Mouse (Mus musculus) layer of hippocampus, adult 2 months (tissue): ENCODE measurements around the gene Zfp689. TPM values are rescaled to one million over a fixed set of nuclear protein-coding genes. Genes with fewer than 3 reads are reported as not detected.
"Not testable (repeated sequence)": the region's sequence is repeated elsewhere in the genome, so short reads cannot be mapped to it uniquely, and the experiment has no call there.

Source experiments
- DNase-seq, 2 experiments: peaks; one replicate each; pipeline ENCODE4 v3.0.0; 2022; ENCODE audit warnings: low spot score in 2 of 2
- H3K27ac ChIP-seq: fragments of 200-600 bp; 2 replicates; pipeline ENCODE4 v1.8.1; 2022
- H3K4me3 ChIP-seq: fragments of 200-600 bp; 2 replicates; pipeline ENCODE4 v1.8.1; 2022; ENCODE audit warnings: mild to moderate bottlenecking
- CTCF ChIP-seq: fragments of 200-600 bp; conservative IDR thresholded peaks from 2 replicates; pipeline ENCODE4 v1.8.1; 2022; ENCODE audit warnings: antibody characterized with exemption, mild to moderate bottlenecking, moderate library complexity
- total RNA-seq, 2 experiments: library from RNA; stranded (reverse); gene quantifications; 2 replicates each; pipeline ENCODE4 v1.2.3; 2021

The Zfp689 gene
- total RNA-seq, 2 experiments from 2014 or later: 5.0 to 7.6 TPM

DNA sequence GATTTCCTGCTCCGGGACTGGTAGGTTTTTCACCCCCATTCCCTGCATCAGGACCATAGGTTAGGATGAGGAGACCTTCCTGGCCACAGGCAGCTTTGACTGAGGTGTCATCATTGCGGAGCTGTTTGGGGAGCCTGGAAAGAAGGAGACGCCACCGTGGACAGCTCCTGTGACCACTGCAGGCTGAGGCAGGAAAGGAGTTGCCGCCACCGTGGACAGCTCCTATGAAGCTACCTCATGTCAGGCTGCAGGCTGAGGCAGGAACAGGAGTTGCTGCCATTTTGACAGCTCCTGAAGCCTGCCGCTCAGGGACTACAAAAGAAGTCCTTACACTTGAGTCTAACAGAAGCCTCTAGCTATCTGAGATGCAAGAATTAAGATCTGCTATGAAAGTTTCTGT, 5.9 kb upstream of the Zfp689 start:
- no peak for DNase-seq
- TF ChIP-seq CTCF: no peak
- Histone ChIP-seq H3K4me3 (no peak overlapping the region), H3K27ac (no peak overlapping the region)

GRCm38 (mm10) chr7:127453056-127453455, 4.1 kb upstream of the Zfp689 start:
- DNase-seq: no peak
- no peak for TF ChIP-seq CTCF
- H3K27ac ChIP-seq: no peak overlapping the region
- H3K4me3 ChIP-seq: no peak overlapping the region

DNA sequence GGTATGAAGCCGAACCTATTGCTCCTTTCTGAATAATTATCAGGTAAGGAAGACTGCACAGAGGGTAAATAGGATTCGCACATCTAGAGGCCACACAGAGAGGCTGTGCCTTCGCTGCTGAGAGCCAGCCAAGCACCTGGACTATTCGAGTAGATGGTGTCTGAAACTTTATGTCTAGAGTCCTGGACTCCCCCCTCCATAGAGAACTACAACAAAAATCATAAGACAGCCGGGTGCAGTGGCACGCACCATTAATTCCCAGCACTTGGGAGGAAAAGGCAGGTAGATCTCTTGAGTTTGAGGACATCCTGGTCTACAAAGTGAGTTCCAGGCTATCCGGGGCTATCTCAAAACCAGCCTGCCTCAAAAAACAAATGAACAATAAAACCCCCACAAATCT, 1.0 kb upstream of the Zfp689 start:
- TF ChIP-seq CTCF: no peak
- DNase-seq: no peak
- H3K27ac ChIP-seq: no peak overlapping the region
- H3K4me3 ChIP-seq: peak overlapping the region; percentile 98

DNA sequence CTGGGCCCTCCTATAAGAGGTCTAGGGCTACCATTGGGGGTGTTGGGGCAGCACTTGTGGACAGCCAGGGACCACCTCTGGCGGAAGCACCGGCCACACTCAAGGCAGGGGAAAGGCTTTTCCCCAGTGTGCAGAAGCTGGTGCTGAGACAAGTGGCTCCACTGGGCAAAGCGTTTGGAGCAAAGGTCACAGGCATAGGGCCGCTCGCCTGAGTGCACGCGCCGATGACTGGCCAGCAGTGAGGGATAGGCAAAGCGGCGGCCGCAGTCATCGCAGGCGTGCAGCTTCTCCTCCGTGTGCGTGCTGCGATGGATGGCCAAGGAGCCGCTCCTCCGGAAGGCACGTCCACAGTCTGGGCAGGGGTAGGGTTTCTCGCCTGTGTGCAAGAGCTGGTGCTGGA, 5.0 kb downstream of the Zfp689 start:
- H3K4me3 ChIP-seq: no peak overlapping the region
- TF ChIP-seq CTCF: no peak
- no peak overlapping the region for H3K27ac ChIP-seq
- no peak for DNase-seq

DNA sequence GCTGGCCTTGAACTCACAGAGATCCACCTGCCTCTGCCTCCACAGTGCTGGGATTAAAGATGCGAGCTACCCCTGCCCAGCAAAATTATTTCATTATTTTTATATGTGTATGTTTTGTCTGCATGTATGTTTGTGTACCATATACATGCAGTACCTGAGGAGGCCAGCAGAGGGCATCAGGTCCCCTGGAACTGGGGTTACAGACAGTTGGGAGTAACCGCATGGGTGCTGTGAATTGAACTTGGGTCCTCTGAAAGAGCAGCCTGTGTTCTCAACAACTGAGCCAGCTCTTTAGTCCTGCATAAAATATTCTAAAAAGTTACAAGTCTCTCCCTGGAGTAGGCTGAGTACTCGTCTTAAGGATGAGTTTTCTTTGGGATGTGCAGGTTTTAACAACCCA, 11.2 kb downstream of the Zfp689 start:
- no peak for DNase-seq
- Histone ChIP-seq H3K4me3 (no peak overlapping the region), H3K27ac (no peak overlapping the region)
- TF ChIP-seq CTCF: peak; percentile 67

DNA sequence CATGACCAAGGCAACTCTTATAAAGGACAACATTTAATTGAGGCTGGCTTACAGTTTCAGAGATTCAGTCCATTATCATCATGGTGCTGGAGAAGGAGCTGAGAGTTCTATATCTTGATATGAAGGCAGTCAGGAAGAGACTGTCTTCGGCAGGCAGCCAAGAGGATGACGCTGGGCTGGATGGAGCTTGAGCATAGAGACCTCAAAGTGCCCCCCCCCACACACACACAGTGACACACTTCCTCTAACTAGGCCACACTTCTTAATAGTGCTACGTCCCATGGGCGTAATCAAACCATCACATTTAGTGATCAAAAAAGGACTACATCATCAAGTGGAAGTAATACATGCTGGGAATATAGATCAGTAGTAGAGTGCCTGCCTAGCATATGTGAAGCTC, 13.8 kb downstream of the Zfp689 start:
- Histone ChIP-seq H3K27ac (no peak overlapping the region), H3K4me3 (no peak overlapping the region)
- no peak for DNase-seq
- TF ChIP-seq CTCF: no peak

GRCm38 (mm10) chr7:127426354-127426753, 22.6 kb downstream of the Zfp689 start:
- Histone ChIP-seq H3K4me3 (no peak overlapping the region), H3K27ac (no peak overlapping the region)
- no peak for TF ChIP-seq CTCF
- DNase-seq: no peak

- Histone ChIP-seq H3K4me3 (no peak overlapping the region), H3K27ac (no peak overlapping the region)
- no peak for DNase-seq
- TF ChIP-seq CTCF: no peak
These were observed 23.0 kb downstream of the Zfp689 start for GRCm38 (mm10) chr7:127425911-127426310.

GRCm38 (mm10) chr7:127425291-127425690, 23.7 kb downstream of the Zfp689 start:
- Histone ChIP-seq H3K4me3 (no peak overlapping the region), H3K27ac (no peak overlapping the region)
- DNase-seq: no peak
- no peak for TF ChIP-seq CTCF

DNA sequence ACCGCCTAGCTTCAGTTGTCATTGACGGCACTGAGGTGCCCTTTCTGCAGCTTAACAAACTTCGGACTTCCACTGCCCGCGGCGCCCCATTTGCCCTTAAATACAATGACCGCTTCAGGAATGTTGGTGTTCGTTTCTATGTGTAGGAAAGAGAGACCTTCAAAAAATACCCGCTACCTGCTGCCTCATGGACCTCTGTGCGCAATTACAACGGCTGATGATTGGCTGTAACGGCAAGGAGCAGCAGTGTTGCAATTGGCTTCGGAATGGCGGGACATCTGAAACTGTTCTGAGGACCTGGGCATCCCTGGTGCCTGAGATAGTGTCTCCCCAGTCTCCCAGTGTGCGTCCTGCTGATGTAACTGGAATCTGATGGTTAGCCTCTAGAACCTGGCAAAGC, 26.7 kb downstream of the Zfp689 start:
- DNase-seq: peak; percentile 22 to 25
- Histone ChIP-seq H3K4me3 (peak overlapping the region; percentile 62), H3K27ac (peak overlapping the region; percentile 95; the same call in 1 of the 2 replicates)
- TF ChIP-seq CTCF: no peak

DNA sequence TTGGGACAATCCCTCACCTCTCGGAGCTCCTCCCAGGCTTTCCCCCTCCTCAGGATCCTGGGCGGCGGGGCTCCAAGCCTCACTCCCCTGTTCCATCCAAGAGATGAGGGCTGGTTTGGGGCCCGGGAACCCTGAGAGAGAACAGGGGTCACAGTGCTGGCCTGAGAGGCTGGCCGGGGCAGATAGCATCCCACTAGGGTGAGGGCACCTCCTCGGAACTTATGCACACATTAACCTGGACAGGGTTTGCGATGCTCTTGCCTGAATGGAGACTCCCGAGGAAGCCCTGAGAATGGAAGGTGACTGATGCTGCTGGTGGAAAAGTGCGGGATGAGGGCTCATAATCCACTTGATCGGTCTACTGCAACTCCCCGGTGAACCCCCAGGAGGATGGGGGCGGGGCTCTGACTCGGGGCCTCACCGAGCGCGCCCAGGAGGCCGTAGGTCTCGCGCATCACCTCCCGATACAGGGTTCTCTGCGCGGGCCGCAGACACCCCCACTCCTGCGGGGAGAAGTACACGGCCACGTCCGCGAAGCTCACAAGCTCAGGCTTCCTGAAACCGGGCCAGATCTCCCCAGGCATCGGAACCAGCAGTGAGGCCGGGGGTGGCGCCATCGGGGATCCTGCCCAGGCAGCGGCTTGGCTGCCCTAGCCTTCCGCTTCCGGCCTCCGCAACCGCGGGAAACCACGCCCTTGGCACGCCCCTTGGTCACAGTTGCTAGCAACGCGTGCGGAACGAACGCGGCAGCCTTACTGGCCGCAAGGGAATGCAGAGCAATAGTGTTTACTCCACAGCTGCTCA, 27.4 kb downstream of the Zfp689 start, which contains the start of gene Zfp688:
Zfp688 (minus strand) TSS at position 681 of the 804 bp plus-strand sequence.
- TF ChIP-seq CTCF: peak; percentile 48
- peak; percentile 91 to 94 for DNase-seq
- peak within 1 kb of the TSS; percentile 62 for H3K4me3 ChIP-seq
- peak within 1 kb of the TSS; percentile 95 for H3K27ac ChIP-seq

DNA sequence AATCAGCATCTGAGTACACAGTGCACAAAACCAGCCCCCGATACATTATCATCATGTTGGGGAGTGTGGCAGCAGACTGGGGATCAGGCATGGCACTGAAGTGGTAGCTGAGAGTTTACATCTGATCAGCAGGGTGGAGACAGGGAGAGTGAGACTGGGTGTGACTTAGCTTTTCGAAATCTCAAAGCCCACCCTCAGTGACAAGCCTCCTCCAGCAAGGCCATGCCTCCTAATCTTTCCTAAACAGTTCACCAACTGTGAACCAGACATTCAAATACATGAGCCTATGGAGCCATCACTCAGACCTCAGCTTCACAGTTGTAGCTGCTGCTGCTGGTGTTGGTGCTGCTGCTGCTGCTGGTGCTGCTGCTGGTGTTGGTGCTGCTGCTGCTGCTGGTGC, 37.5 kb downstream of the Zfp689 start:
- Histone ChIP-seq H3K4me3 (no peak overlapping the region), H3K27ac (no peak overlapping the region)
- no peak for TF ChIP-seq CTCF
- no peak for DNase-seq

GRCm38 (mm10) chr7:127406002-127406987, 42.7 kb downstream of the Zfp689 start, which contains the start of gene Zfp764:
Zfp764 (minus strand) TSS chr7:127406822.
- peak; percentile 87 for TF ChIP-seq CTCF
- DNase-seq: peak; percentile 78 to 82
- Histone ChIP-seq H3K27ac (peak within 1 kb of the TSS; percentile 89), H3K4me3 (peak within 1 kb of the TSS; percentile 84)

DNA sequence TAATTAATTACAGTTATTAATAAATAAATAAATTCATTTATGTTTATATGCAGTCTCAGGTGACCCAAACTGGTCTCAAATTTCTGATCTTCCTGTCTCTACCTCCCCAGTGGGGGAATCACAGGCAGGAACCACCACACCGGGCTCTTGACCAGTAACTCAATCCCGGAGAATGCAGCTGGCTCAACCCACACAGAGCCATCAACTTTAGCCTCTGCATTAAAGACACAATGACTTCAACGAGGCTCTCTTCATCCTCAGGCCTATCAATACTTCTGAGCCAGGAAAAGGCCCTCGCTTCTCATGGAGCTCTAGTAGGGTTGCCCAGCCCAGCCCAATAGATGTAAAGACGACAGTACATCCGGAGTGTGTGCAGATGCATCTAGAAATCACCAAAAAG, 44.9 kb downstream of the Zfp689 start:
- not testable (repeated sequence) for DNase-seq, H3K4me3 ChIP-seq, H3K27ac ChIP-seq
